In genomic region chr8:87095211-87095610, GRCm38 (mm10) we compare ENCODE assay signal across 24 mouse cellular contexts.
DNase-seq lines count a peak whose midpoint lies in the region; ATAC-seq and TF ChIP-seq lines count a peak whose summit lies in the region.
"Had no signal": no experiment of that assay in that cellular context is flagged by ENCODE, and none has a peak within 500 bp of the region (broad histone marks: within the 10 kb centered on the region; RNA-seq: fewer than 3 reads in every experiment).

No protein-coding gene starts in this region.

- no peak overlapping the region for H3K4me2 ChIP-seq in lung, embryonic 14.5 days
- H3K4me2 ChIP-seq: embryonic facial prominence, embryonic 12.5 days; forebrain, embryonic 13.5 days; heart, embryonic 13.5 days; liver, embryonic 11.5 days had no signal

- H3K36me3 ChIP-seq in heart, adult 2 months (ENCODE audit: control insufficient read depth, insufficient read depth, low read length), result no peaks in the 10 kb centered on the region
- H3K36me3 ChIP-seq in lung, embryonic 14.5 days (ENCODE audit: insufficient read depth), result no peaks in the 10 kb centered on the region
- no peaks in the 10 kb centered on the region for H3K36me3 ChIP-seq in embryonic facial prominence, embryonic 10.5 days (replicated peaks)
- H3K36me3 ChIP-seq: embryonic facial prominence, embryonic 12.5 days; heart, embryonic 13.5 days had no signal

- no peak overlapping the region for H3K27ac ChIP-seq in heart, adult 2 months
- no peak overlapping the region for H3K27ac ChIP-seq in lung, embryonic 14.5 days (ENCODE audit: low read depth)
- no peak overlapping the region for H3K27ac ChIP-seq in embryonic facial prominence, embryonic 10.5 days (replicated peaks)
- H3K27ac ChIP-seq: embryonic facial prominence, embryonic 12.5 days; forebrain, embryonic 13.5 days; heart, embryonic 13.5 days; stomach, postnatal 0 days had no signal

- ATAC-seq in lung, embryonic 14.5 days (ENCODE audit: insufficient read depth), result no peak
- ATAC-seq: forebrain, embryonic 13.5 days; hindbrain, embryonic 16.5 days; intestine, embryonic 16.5 days; Patski had no signal

- H3K4me3 ChIP-seq in heart, adult 2 months, result no peak overlapping the region
- H3K4me3 ChIP-seq in lung, embryonic 14.5 days (ENCODE audit: low read depth, low read length), result no peak overlapping the region
- H3K4me3 ChIP-seq in embryonic facial prominence, embryonic 10.5 days, result no peak overlapping the region
- H3K4me3 ChIP-seq: embryonic facial prominence, embryonic 12.5 days; erythroblast, embryonic 14.5 days; forebrain, embryonic 13.5 days; heart, embryonic 13.5 days; megakaryocyte, embryonic 14.5 days; myocyte had no signal

- peak; percentile 14 to 20 for DNase-seq in heart, adult 2 months
- DNase-seq in heart, postnatal 25 days (ENCODE audit: low spot score), result no peak
- DNase-seq in lung, embryonic 14.5 days, result peak; percentile 27
- DNase-seq in lung, postnatal 4 days, result no peak
- DNase-seq in NIH3T3 (ENCODE audit: low read depth), result peak; percentile 30
- DNase-seq in embryonic facial prominence, embryonic 10.5 days (ENCODE audit: low spot score), result peak; percentile 10
- no peak for DNase-seq in T-cell, adult 2 months (ENCODE audit: low spot score)
- no peak for DNase-seq in spleen, adult 18-20 months
- DNase-seq: cerebellum, adult 11-12 months; cerebellum, postnatal 14 days; midbrain, embryonic 14.5 days; retina, postnatal 1 day; thymus, postnatal 14 days had no signal

- H3K9me3 ChIP-seq in lung, embryonic 14.5 days (ENCODE audit: low read depth, low read length), result no peaks in the 10 kb centered on the region
- no peaks in the 10 kb centered on the region for H3K9me3 ChIP-seq in embryonic facial prominence, embryonic 10.5 days
- H3K9me3 ChIP-seq: embryonic facial prominence, embryonic 12.5 days; forebrain, embryonic 13.5 days; heart, embryonic 13.5 days had no signal

- no peak for TF ChIP-seq CTCF in heart, adult 2 months (IDR thresholded peaks at IDR 0.05)
- TF ChIP-seq CTCF in lung, embryonic 14.5 days (IDR thresholded peaks at IDR 0.05; ENCODE audit: low read depth), result no peak

- H3K79me2 ChIP-seq in heart, adult 2 months (replicated peaks; ENCODE audit: control insufficient read depth, insufficient read depth, low read length), result no peaks in the 10 kb centered on the region

- TF ChIP-seq POLR2A in heart, adult 2 months (IDR thresholded peaks at IDR 0.05; ENCODE audit: insufficient read depth, low read depth, low read length), result no peak

- H3K9ac ChIP-seq in heart, adult 2 months (ENCODE audit: low read depth, low read length), result no peak overlapping the region
- no peak overlapping the region for H3K9ac ChIP-seq in lung, embryonic 14.5 days
- H3K9ac ChIP-seq: embryonic facial prominence, embryonic 12.5 days; forebrain, embryonic 13.5 days; heart, embryonic 13.5 days had no signal

- 58% methylated on average over 2 of the region's 2 CpGs for WGBS in heart, adult 2 months
- WGBS in lung, embryonic 14.5 days, result 29% methylated on average over 2 of the region's 2 CpGs
- WGBS in embryonic facial prominence, embryonic 10.5 days, result 59% methylated on average over 2 of the region's 2 CpGs

- no peaks in the 10 kb centered on the region for H3K4me1 ChIP-seq in heart, adult 2 months (ENCODE audit: control insufficient read depth, insufficient read depth, low read length)
- H3K4me1 ChIP-seq in lung, embryonic 14.5 days (ENCODE audit: insufficient read depth), result no peaks in the 10 kb centered on the region
- H3K4me1 ChIP-seq in embryonic facial prominence, embryonic 10.5 days, result peaks cover 9% of the 10 kb centered on the region
- H3K4me1 ChIP-seq: embryonic facial prominence, embryonic 12.5 days; forebrain, embryonic 13.5 days; heart, embryonic 13.5 days; megakaryocyte, embryonic 14.5 days had no signal

- no peak for TF ChIP-seq EP300 in heart, adult 2 months (IDR thresholded peaks at IDR 0.05; ENCODE audit: insufficient read depth, low read depth, low read length)

- no peaks in the 10 kb centered on the region for H3K27me3 ChIP-seq in heart, adult 2 months (ENCODE audit: control insufficient read depth, insufficient read depth, low read length)
- no peaks in the 10 kb centered on the region for H3K27me3 ChIP-seq in lung, embryonic 14.5 days (ENCODE audit: insufficient read depth, low read length)
- no peaks in the 10 kb centered on the region for H3K27me3 ChIP-seq in embryonic facial prominence, embryonic 10.5 days (replicated peaks; ENCODE audit: low read depth, poor library complexity, severe bottlenecking)
- H3K27me3 ChIP-seq: embryonic facial prominence, embryonic 12.5 days; forebrain, embryonic 13.5 days; heart, embryonic 13.5 days; megakaryocyte, embryonic 14.5 days had no signal

- intact Hi-C loops in heart, adult 2 months (cut with DNase I), result no loop called here
- intact Hi-C loops in heart, postnatal 25 days (cut with DNase I), result no loop called here

Comparison
In these comparisons a context has a peak if more than half of its experiments do, and no peak if none do; other contexts are left out.
1. DNase-seq: peak in heart, adult 2 months (2 of 2), lung, embryonic 14.5 days (single experiment), NIH3T3 (single experiment) and embryonic facial prominence, embryonic 10.5 days (single experiment); none in heart, postnatal 25 days (single experiment), lung, postnatal 4 days (0 of 2), T-cell, adult 2 months (single experiment) and spleen, adult 18-20 months (0 of 2).